Mouse (Mus musculus) lung, postnatal 4 days (tissue): Measurements from ENCODE around the gene Bnip3.
A peak's percentile ranks its signal among the peaks of the same experiment; 100 is the strongest.

Experiments
- DNase-seq, 2 experiments: peaks; one replicate each; pipeline ENCODE4 v3.0.0; 2021

Bnip3 gene

DNA sequence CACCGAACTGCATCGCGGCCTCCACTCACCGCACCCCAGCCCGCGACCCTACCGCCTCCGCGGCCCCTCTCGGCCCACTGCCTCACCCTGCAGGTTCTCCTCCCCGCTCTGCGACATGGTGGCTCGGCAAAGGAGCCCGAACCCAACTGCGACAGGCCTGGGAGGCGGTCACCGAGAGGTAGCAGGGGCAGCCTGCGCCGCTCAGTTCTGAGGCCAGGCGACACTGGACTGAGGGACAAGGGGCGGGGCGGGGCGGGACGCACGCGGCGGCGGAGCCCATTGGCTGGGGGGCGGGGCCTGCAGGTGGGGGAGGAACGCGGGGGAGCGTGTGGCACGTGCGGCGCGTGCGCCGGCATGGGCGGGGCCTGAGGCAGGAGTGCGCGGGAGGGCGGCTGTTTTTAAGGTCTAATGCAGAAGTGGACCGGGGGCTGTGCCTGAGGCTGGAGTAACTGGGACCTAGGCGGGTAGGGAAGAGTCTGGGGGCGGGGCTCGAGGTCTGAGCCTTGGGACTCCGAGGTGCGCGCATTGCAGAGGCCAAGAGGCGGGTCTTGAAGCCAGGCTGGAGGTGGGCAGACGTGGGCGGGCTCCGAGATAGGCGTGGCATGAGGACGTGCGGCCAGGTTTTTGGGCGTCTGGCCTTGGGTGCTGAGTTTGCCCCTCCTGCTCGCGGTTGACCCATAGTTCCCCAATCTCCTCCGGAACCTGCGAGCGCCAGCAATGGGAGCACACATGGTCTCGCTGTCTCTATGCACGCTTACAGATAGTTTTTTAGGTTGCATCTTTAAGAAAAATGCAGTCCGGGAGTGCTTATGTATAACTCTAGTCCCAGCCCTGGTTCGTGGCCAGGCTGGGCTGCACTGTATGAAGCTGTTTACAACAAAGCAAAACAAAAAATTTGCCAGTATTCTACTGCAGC lies at the start of gene Bnip3:
Gene Bnip3 (minus strand): TSS at position 243 of the 916 bp plus-strand sequence.
- peak; percentile 91 to 96 for DNase-seq

GRCm38 (mm10) chr7:138957106-138957505 lies 47.8 kb upstream of the Bnip3 start:
- DNase-seq: no peak

GRCm38 (mm10) chr7:138955787-138956186 lies 46.5 kb upstream of the Bnip3 start:
- no peak for DNase-seq

- no peak for DNase-seq
Observed at GRCm38 (mm10) chr7:138948309-138948708, 39.0 kb upstream of the Bnip3 start.

GRCm38 (mm10) chr7:138947741-138948140 lies 38.4 kb upstream of the Bnip3 start:
- DNase-seq: no peak

- no peak for DNase-seq
Observed at GRCm38 (mm10) chr7:138945668-138946067, 36.3 kb upstream of the Bnip3 start.

- DNase-seq: no peak
Observed at GRCm38 (mm10) chr7:138942301-138942700, 33.0 kb upstream of the Bnip3 start.

- no peak for DNase-seq
Observed at GRCm38 (mm10) chr7:138941571-138941970, 32.3 kb upstream of the Bnip3 start.

DNA sequence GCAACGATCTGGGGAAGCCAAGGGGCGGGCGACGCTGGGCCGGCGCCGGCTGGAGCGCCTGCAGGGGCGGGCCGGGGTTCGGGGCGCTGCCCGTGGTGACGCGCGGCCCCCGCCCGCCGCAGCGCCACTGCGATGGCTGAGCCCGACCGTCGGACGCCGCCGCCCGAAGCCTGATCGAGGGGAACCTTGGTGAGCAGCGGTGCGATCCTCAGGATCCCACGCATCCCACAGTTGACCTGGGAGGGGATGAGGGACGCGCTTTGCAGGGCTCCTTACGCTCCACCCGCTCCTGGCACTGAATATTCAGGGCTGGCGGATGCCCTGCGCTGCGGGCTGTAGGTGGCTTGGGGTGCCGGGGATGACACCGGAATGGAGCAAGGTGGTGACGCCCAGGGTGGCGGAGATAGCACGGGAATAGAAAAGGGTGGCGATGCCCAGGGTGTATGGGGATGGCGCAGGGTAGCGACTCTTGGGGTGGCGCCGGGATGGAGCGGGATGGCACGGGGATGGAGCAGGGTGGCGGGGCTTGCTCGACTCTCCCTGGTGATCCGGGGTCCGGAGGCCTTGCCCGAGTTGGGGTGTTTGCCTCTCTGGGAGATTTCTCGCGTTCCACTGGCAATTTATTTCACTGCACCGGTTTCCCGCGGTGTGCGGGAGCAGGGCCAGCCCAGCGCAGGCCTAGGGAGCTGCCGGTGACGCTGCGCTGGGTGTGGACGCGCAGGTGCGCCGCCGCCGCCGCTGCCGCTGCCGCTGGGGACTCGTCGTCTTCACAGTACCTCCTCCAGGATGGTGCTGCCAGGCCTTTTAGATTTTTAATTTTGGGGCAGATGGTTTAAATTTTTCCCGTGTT lies 31.5 kb upstream of the Bnip3 start, which contains the start of gene Jakmip3:
Gene Jakmip3 (plus strand): TSS at position 119 of the 850 bp plus-strand sequence.
- DNase-seq: no peak

GRCm38 (mm10) chr7:138940256-138940611 lies 30.9 kb upstream of the Bnip3 start:
- DNase-seq: no peak

DNA sequence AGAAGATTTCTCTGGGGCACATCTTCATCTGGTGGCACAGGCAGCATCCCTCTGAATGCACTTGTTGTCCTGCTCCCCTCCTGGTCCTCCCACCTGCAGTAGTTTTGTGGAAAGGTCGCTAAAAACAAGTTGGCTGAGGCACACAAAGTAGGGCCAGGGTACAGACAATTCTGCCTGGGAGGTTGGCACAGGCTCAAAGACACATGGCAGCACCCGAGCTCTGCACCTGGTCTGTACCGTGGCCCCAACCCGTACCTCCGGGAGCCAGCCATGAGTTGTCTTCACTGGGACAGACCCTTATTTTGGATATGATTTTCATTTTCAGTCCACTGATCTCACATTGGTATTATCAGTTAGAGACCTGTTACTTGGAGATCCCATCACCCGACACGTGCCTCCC lies 29.7 kb upstream of the Bnip3 start:
- DNase-seq: no peak

DNA sequence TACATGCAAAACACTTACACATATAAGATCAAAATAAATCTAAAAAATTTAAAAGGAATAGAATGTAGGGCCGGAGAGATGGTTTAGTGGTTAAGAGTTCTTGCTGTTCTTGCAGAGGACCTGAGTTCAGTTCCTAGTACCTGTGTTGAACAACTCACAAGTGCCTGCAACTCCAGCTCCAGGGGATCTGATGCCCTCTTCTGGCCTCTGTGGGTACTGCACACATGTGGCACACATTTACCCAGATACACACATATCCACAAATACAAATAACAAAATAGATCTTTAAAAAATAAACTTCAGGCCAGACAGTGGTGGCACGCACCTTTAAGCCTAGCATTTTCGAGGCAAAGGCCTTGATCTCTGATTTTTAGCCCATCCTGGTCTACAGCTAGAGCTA lies 25.2 kb upstream of the Bnip3 start:
- DNase-seq: no peak

- no peak for DNase-seq
Observed at GRCm38 (mm10) chr7:138928456-138928855, 19.1 kb upstream of the Bnip3 start.

GRCm38 (mm10) chr7:138923756-138924425 lies 14.6 kb upstream of the Bnip3 start:
- peak in 1 of 2 experiments; percentile 36 for DNase-seq

- DNase-seq: no peak
Observed at GRCm38 (mm10) chr7:138921611-138922010, 12.3 kb upstream of the Bnip3 start.

DNA sequence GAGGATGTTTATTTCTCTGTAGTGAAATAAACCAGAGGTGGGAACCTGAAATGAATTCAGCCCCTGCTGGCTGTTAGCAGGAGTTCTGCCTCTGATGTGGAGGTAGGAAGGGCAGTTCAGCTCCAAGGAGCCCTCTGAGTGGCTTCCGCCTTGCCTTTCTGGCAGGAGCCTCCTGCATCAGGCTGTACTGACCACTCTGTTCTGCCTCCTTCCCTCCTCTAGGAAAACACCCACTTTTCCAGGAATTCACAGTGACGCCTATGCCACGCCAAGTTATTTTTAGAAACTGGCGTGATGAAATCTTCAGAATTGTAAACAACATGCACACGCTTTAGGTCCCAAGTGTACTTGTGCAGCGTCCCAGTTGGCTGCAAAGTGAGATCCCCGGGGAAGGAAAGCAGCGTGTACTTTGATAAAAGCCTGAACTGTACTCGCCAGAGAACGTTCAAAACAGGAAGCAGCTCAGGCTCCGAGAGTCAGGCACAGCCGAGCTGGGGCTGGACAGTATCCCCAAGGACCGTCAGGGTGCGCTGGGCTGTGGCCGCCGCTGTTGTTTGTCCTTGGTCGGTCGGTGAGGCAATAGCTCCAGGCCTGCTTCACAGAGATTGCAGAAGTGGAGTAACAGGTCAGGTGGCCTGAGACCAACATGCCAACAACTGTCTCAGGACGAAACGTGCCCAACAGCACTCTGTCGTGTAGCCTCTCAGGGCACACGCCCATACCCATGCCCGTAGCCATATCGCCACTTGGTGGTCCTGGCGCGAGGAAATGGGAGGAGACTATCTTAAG lies 10.0 kb upstream of the Bnip3 start:
- DNase-seq: peak; percentile 86 to 91

DNA sequence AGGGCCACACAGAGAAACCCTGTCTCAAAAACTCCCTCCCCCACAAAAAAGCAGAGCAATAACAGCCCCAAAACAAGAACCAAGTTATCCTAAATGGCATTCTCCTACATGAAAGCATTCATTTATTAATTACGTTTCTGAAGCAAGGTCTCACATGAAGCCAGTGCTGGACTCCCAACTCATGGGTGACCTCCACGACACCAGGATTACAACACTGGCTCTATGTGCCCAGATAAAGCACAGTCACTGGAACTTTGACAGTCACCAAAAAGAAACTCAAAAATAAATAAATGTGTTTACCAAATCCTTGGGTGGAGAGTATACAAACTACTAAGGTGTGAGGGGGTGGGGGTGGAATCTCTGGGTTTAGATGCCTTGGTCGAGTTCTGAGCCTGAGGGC lies 4.3 kb upstream of the Bnip3 start:
- DNase-seq: no peak

DNA sequence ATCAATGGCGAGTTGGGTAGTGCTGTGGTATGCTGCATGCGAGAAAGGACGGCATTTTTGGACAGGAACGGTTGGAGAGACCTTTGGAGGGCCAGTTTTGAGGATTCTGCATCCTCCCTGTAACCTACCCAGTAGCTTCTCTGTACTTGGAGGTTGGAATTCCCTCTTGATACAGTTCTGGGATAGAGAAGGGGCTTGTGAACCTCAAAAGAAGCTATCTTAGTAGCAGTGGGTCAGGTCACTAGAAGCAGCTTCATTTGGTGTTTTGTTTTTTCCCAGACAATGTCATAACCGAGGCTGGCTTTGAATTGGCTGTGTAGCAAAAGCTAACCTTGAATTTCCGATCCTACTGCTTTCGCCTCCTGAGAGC lies 859 bp upstream of the Bnip3 start:
- DNase-seq: no peak

DNA sequence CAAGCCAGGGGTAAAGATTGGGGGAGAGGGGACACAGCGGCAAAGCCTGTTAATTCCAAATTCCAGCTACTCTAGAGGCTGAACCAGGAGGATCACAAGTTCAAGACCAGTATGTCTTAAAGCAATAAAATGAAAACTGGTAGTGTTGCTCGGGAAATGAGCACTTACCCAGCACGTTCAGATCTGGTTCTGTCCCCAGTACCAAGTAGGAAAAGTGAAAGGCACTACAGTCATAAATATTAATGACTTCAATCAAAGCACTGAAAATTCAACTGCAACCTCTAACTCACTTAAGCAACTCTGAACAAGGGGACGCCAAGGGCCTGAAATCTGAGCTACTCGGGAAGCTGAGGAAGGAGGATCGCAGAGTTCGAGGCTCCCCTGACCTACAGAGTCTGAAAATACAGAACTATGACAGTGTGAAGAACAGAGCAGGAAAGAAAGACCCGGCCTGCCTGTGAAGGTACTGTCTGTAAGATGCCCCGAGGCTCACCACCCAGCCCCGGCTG lies 497 bp downstream of the Bnip3 start:
- DNase-seq: no peak

DNA sequence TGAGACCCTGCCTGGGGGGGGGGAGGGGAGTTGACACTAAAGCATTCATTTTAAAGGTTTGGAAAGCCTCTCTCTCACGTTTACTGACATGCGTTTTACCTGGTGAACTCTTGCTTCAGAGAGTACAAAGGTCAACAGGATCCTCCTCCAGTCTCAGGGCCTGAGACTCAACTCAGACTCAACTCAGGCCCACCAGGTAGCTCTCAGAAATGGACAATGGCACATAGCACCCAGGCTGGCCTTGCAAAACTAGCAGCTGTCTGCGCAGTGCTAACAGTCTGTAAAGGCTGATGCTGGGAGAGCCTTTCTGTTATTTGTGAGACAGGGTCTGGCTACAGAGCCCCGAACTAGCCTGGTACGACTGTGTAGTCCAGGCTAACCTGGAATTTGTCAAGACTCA lies 1.3 kb downstream of the Bnip3 start:
- no peak for DNase-seq

DNA sequence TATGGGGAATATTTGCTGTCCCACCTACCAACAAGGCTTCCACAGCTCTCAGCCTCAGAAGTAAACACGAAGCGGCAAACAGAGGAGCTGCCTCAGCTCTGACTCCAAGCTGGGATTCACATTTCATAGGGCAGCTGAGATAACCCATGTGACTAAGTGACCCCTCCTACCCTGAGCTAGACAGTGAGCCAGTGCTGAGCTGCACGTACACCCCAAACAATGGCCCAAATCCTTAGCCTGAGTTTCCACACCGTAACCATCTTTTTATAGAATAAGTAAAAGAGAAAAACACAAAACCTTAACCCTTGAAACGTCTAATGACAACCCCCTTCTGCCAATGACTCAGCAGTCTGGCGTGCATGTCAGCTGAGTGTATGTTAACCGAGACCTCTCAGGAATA lies 2.3 kb downstream of the Bnip3 start:
- peak; percentile 36 to 39 for DNase-seq

- DNase-seq: no peak
Observed at GRCm38 (mm10) chr7:138906441-138906840, 2.9 kb downstream of the Bnip3 start.
